Mouse (Mus musculus): Measurements from ENCODE around the gene Rbfox1.

GRCm38 (mm10) chr16:6103713-6104112, 218.6 kb downstream of the Rbfox1 start:
- no peak for TF ChIP-seq CTCF (IDR thresholded peaks at IDR 0.05; ENCODE audit: low read depth, low read length)
- TF ChIP-seq POLR2A (IDR thresholded peaks at IDR 0.05; ENCODE audit: extremely low read depth, insufficient read depth, low read length): no peak
